Mouse (Mus musculus): ENCODE measurements around the gene Fam131c. TPM values are rescaled to one million over a fixed set of nuclear protein-coding genes. Genes with fewer than 3 reads are reported as not detected.
A peak's percentile ranks its signal among the peaks of the same experiment; 100 is the strongest.

The Fam131c gene
- polyA plus RNA-seq, 1 experiment from 2014 or later = 0.76 TPM

DNA sequence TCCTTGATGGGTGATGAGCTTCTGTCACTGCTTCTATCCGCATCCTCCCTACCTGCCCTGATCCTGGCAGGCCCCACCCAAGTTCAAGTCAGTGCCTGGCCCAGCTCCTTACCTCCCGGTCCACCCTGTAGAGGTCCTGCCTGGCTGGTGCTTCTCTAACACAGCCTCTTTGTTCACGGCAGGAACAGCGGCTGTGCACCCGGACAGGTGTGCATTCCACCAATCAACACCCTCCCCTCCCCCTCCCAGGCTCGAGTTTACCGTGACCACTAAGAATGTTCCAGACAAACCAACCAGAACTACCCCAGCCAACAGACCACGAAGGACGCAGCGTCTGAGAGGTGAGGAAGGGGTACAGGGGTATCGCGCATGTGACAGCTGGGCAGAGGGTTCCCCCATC lies 30.5 kb downstream of the Fam131c start, which contains the start of gene Clcnka:
TSS of gene Clcnka (minus strand) at position 180 of the 400 bp plus-strand sequence.
- Histone ChIP-seq H3K36me3 (replicated peaks; ENCODE audit: control insufficient read depth, insufficient read depth, low read depth, low read length) (no peaks in the 10 kb centered on the region), H3K27ac (replicated peaks; ENCODE audit: low read depth, low read length) (no peak within 1 kb of the TSS), H3K9me3 (replicated peaks; ENCODE audit: control insufficient read depth, low read length) (no peaks in the 10 kb centered on the region), H3K9ac (replicated peaks; ENCODE audit: low read length) (no peak within 1 kb of the TSS), H3K4me1 (ENCODE audit: control insufficient read depth, insufficient read depth, low read length) (no peaks in the 10 kb centered on the region), H3K27me3 (ENCODE audit: control insufficient read depth, insufficient read depth, low read length) (no peaks in the 10 kb centered on the region), H3K4me3 (ENCODE audit: low read depth, low read length) (no peak within 1 kb of the TSS), H3K4me2 (ENCODE audit: low read depth, low read length) (no peak within 1 kb of the TSS)
- DNase-seq (ENCODE audit: low spot score) (no peak), ATAC-seq (replicated peaks; ENCODE audit: insufficient number of reproducible peaks, low FRiP score, low TSS enrichment, low read depth) (no peak)
- 60% methylated on average over 12 of the region's 12 CpGs for WGBS

- no peak overlapping the region for H3K9ac ChIP-seq (replicated peaks; ENCODE audit: low read length)
- no peaks in the 10 kb centered on the region for H3K36me3 ChIP-seq (replicated peaks; ENCODE audit: control insufficient read depth, insufficient read depth, low read depth, low read length)
- ATAC-seq (replicated peaks; ENCODE audit: insufficient number of reproducible peaks, low FRiP score, low TSS enrichment, low read depth) (no peak), DNase-seq (ENCODE audit: low spot score) (no peak)
- H3K27ac ChIP-seq (replicated peaks; ENCODE audit: low read depth, low read length) = no peak overlapping the region
- H3K27me3 ChIP-seq (ENCODE audit: control insufficient read depth, insufficient read depth, low read length) = no peaks in the 10 kb centered on the region
- no peaks in the 10 kb centered on the region for H3K9me3 ChIP-seq (replicated peaks; ENCODE audit: control insufficient read depth, low read length)
- WGBS = 82% methylated on average over 15 of the region's 15 CpGs
- H3K4me2 ChIP-seq (ENCODE audit: low read depth, low read length) = no peak overlapping the region
- H3K4me1 ChIP-seq (ENCODE audit: control insufficient read depth, insufficient read depth, low read length) = no peaks in the 10 kb centered on the region; the same call in 1 of the 2 replicates
- H3K4me3 ChIP-seq (ENCODE audit: low read depth, low read length) = no peak overlapping the region
Observed at GRCm38 (mm10) chr4:141400171-141400570, 32.2 kb downstream of the Fam131c start.

DNA sequence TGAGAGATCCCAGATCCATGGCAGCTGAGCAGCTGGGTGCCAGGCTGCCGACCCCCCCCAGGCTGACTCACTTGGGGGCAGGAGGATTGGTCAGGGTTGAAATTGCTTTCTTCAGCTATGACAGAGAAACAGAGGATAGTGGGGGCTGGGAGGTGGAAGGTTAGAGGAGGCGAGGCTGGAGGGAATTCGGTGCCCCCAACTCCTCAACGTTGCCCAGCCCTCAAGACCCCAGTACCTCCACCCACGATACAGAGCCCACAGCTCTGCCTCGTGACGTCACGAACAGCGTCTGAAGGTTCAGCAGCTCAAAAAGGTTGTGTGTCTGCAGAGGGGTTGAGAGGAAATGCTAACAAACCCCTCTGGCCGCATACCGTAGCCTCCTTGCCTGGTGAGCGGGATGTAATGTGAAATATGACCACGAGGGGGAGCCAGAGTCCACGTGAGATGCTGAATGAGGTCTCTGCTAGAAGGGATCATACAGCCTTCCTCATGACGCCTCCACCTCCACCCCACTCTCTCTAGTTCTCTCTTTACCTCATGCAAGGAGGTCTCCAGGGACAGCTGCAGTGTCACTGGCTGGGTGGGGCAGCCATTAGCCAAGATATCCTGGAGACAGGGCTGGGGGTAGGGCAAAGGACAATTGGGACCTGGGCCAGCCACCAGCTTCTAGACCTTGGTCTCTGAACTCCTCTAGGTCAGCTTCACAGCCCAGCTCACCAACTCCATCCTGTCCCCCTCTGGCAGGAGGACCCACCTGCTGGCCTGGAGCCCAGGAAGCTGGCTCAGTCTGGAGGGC lies 36.7 kb downstream of the Fam131c start:
- peak; percentile 60; the same call in 1 of the 2 replicates for ATAC-seq (replicated peaks; ENCODE audit: insufficient number of reproducible peaks, low FRiP score, low TSS enrichment, low read depth)
- Histone ChIP-seq H3K9ac (replicated peaks; ENCODE audit: low read length) (no peak overlapping the region; the same call in 1 of the 2 replicates), H3K4me1 (ENCODE audit: control insufficient read depth, insufficient read depth, low read length) (no peaks in the 10 kb centered on the region; the same call in 1 of the 2 replicates), H3K36me3 (replicated peaks; ENCODE audit: control insufficient read depth, insufficient read depth, low read depth, low read length) (no peaks in the 10 kb centered on the region), H3K27ac (replicated peaks; ENCODE audit: low read depth, low read length) (no peak overlapping the region), H3K27me3 (ENCODE audit: control insufficient read depth, insufficient read depth, low read length) (no peaks in the 10 kb centered on the region), H3K9me3 (replicated peaks; ENCODE audit: control insufficient read depth, low read length) (no peaks in the 10 kb centered on the region), H3K4me2 (ENCODE audit: low read depth, low read length) (peak overlapping the region; percentile 21; the same call in 1 of the 2 replicates), H3K4me3 (ENCODE audit: low read depth, low read length) (no peak overlapping the region)
- peak; percentile 90 for DNase-seq (ENCODE audit: low spot score)
- 14% methylated on average over 15 of the region's 15 CpGs for WGBS

- no peak for ATAC-seq (replicated peaks; ENCODE audit: insufficient number of reproducible peaks, low FRiP score, low TSS enrichment, low read depth)
- H3K4me2 ChIP-seq (ENCODE audit: low read depth, low read length) = no peak overlapping the region
- H3K4me1 ChIP-seq (ENCODE audit: control insufficient read depth, insufficient read depth, low read length) = no peaks in the 10 kb centered on the region; the same call in 1 of the 2 replicates
- no peak overlapping the region for H3K27ac ChIP-seq (replicated peaks; ENCODE audit: low read depth, low read length)
- DNase-seq (ENCODE audit: low spot score) = no peak
- H3K9ac ChIP-seq (replicated peaks; ENCODE audit: low read length) = no peak overlapping the region
- no peaks in the 10 kb centered on the region for H3K9me3 ChIP-seq (replicated peaks; ENCODE audit: control insufficient read depth, low read length)
- H3K4me3 ChIP-seq (ENCODE audit: low read depth, low read length) = no peak overlapping the region
- WGBS = 84% methylated on average over 3 of the region's 3 CpGs
- no peaks in the 10 kb centered on the region for H3K36me3 ChIP-seq (replicated peaks; ENCODE audit: control insufficient read depth, insufficient read depth, low read depth, low read length)
- H3K27me3 ChIP-seq (ENCODE audit: control insufficient read depth, insufficient read depth, low read length) = no peaks in the 10 kb centered on the region
Observed at GRCm38 (mm10) chr4:141405314-141405622, 37.2 kb downstream of the Fam131c start.

DNA sequence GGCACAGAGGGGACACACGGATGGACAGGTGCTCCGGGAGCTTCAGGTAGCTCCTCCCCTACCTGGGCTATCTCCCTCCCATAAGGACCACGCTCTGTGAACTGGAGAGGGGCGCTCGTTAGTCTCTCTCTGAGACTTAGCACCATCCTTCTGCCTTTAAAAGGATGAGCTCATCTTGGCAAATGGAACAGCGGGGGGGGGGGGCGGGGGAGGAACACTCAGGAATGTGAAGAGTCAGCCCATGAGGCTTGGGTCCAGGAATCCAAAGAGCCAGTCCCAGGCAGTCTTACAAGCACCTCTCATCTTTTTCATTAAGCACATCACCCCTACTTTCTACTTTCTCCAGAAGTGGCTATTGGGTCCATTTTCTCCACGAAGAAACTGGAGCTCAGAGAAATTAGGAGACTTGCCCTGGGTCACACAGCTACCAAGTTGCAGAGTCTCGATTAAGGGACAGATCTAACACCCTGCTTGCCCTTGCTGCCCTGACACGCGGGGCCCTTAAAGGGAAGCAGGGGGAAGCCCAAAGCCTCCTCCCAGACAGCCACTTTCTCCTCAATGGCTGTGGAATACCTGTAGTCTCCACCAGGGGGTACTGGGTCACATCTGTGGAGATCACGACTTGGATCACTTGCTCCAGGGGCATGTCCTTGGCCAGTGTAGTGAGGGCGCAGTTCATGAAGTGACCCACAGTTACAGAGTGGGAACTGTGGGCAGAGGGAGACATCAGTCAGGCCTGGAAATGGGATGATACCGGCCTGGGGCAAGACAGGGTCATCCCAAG lies 38.7 kb downstream of the Fam131c start:
- Histone ChIP-seq H3K9me3 (replicated peaks; ENCODE audit: control insufficient read depth, low read length) (no peaks in the 10 kb centered on the region), H3K9ac (replicated peaks; ENCODE audit: low read length) (no peak overlapping the region), H3K4me1 (ENCODE audit: control insufficient read depth, insufficient read depth, low read length) (no peaks in the 10 kb centered on the region; the same call in 1 of the 2 replicates), H3K27ac (replicated peaks; ENCODE audit: low read depth, low read length) (no peak overlapping the region), H3K27me3 (ENCODE audit: control insufficient read depth, insufficient read depth, low read length) (no peaks in the 10 kb centered on the region), H3K36me3 (replicated peaks; ENCODE audit: control insufficient read depth, insufficient read depth, low read depth, low read length) (no peaks in the 10 kb centered on the region), H3K4me3 (ENCODE audit: low read depth, low read length) (no peak overlapping the region), H3K4me2 (ENCODE audit: low read depth, low read length) (no peak overlapping the region)
- DNase-seq (ENCODE audit: low spot score) (peak; percentile 54), ATAC-seq (replicated peaks; ENCODE audit: insufficient number of reproducible peaks, low FRiP score, low TSS enrichment, low read depth) (no peak)
- 46% methylated on average over 14 of the region's 14 CpGs for WGBS

DNA sequence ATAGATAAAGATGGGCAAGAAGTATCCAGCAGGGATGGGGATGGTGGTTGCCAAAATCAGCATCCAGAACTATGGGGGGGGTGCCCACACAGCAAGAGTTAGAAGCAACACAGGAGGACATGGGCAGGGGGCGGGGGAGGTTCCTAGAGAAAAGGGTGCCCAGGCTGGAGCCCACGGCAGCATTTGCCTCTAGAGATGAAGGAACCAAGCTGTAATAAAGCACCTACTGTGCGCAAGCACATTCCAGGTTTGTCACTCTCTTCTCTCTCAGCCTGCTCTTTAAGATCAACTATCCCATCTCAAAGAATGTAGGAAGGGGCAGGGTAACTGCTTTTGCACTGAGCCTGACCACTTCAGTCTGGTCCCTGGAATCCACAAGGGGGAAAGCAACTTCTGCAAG lies 40.6 kb downstream of the Fam131c start:
- WGBS = 89% methylated on average over 3 of the region's 3 CpGs
- Histone ChIP-seq H3K4me3 (ENCODE audit: low read depth, low read length) (no peak overlapping the region), H3K4me2 (ENCODE audit: low read depth, low read length) (no peak overlapping the region), H3K4me1 (ENCODE audit: control insufficient read depth, insufficient read depth, low read length) (no peaks in the 10 kb centered on the region; the same call in 1 of the 2 replicates), H3K9me3 (replicated peaks; ENCODE audit: control insufficient read depth, low read length) (no peaks in the 10 kb centered on the region), H3K36me3 (replicated peaks; ENCODE audit: control insufficient read depth, insufficient read depth, low read depth, low read length) (no peaks in the 10 kb centered on the region), H3K27ac (replicated peaks; ENCODE audit: low read depth, low read length) (no peak overlapping the region), H3K9ac (replicated peaks; ENCODE audit: low read length) (no peak overlapping the region), H3K27me3 (ENCODE audit: control insufficient read depth, insufficient read depth, low read length) (no peaks in the 10 kb centered on the region)
- no peak for DNase-seq (ENCODE audit: low spot score)
- no peak for ATAC-seq (replicated peaks; ENCODE audit: insufficient number of reproducible peaks, low FRiP score, low TSS enrichment, low read depth)

- Histone ChIP-seq H3K4me3 (ENCODE audit: low read depth, low read length) (no peak overlapping the region), H3K27me3 (ENCODE audit: control insufficient read depth, insufficient read depth, low read length) (no peaks in the 10 kb centered on the region), H3K4me2 (ENCODE audit: low read depth, low read length) (no peak overlapping the region), H3K27ac (replicated peaks; ENCODE audit: low read depth, low read length) (no peak overlapping the region), H3K9me3 (replicated peaks; ENCODE audit: control insufficient read depth, low read length) (no peaks in the 10 kb centered on the region), H3K4me1 (ENCODE audit: control insufficient read depth, insufficient read depth, low read length) (no peaks in the 10 kb centered on the region), H3K9ac (replicated peaks; ENCODE audit: low read length) (no peak overlapping the region), H3K36me3 (replicated peaks; ENCODE audit: control insufficient read depth, insufficient read depth, low read depth, low read length) (no peaks in the 10 kb centered on the region)
- DNase-seq (ENCODE audit: low spot score) = no peak
- 18% methylated on average over 22 of the region's 22 CpGs for WGBS
- no peak for ATAC-seq (replicated peaks; ENCODE audit: insufficient number of reproducible peaks, low FRiP score, low TSS enrichment, low read depth)
Observed at GRCm38 (mm10) chr4:141411430-141411992, 43.5 kb downstream of the Fam131c start.

GRCm38 (mm10) chr4:141415924-141416323 lies 47.9 kb downstream of the Fam131c start, which contains the start of gene Clcnkb:
Clcnkb (minus strand) TSS chr4:141416014.
- Histone ChIP-seq H3K36me3 (replicated peaks; ENCODE audit: control insufficient read depth, insufficient read depth, low read depth, low read length) (no peaks in the 10 kb centered on the region), H3K9me3 (replicated peaks; ENCODE audit: control insufficient read depth, low read length) (no peaks in the 10 kb centered on the region), H3K27me3 (ENCODE audit: control insufficient read depth, insufficient read depth, low read length) (no peaks in the 10 kb centered on the region), H3K4me3 (ENCODE audit: low read depth, low read length) (no peak within 1 kb of the TSS), H3K4me2 (ENCODE audit: low read depth, low read length) (no peak within 1 kb of the TSS), H3K4me1 (ENCODE audit: control insufficient read depth, insufficient read depth, low read length) (no peaks in the 10 kb centered on the region), H3K27ac (replicated peaks; ENCODE audit: low read depth, low read length) (no peak within 1 kb of the TSS), H3K9ac (replicated peaks; ENCODE audit: low read length) (no peak within 1 kb of the TSS)
- DNase-seq (ENCODE audit: low spot score) = no peak
- ATAC-seq (replicated peaks; ENCODE audit: insufficient number of reproducible peaks, low FRiP score, low TSS enrichment, low read depth) = no peak
- 61% methylated on average over 7 of the region's 7 CpGs for WGBS
